Mouse (Mus musculus): ENCODE measurements around the gene Zscan12.
A peak's percentile ranks its signal among the peaks of the same experiment; 100 is the strongest.

Zscan12 gene

GRCm38 (mm10) chr13:21402287-21402846 lies 39.7 kb downstream of the Zscan12 start, which contains the start of gene Zkscan3:
Gene Zkscan3, minus strand, starts transcription at chr13:21402755.
- peak; percentile 76 for DNase-seq (ENCODE audit: low spot score)

DNA sequence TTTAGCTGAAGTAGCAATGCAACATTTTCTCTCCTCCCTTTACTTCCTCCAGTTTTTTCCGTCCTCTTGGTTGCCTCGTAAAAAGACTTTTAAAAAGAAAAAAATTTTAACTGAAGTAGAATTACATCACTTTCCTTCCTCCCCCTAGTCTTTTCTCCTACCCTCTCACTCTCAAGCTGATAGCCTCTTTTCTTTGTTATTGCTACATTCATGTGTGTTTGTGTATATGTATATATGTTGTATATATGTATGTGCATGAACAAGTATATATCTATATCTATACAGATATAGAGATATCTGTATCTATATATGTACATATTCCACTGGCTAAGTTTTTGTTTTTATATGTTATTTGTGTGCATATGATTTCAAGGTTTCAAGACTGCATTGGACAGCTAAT lies 40.2 kb downstream of the Zscan12 start:
- DNase-seq (ENCODE audit: low spot score) = no peak

DNA sequence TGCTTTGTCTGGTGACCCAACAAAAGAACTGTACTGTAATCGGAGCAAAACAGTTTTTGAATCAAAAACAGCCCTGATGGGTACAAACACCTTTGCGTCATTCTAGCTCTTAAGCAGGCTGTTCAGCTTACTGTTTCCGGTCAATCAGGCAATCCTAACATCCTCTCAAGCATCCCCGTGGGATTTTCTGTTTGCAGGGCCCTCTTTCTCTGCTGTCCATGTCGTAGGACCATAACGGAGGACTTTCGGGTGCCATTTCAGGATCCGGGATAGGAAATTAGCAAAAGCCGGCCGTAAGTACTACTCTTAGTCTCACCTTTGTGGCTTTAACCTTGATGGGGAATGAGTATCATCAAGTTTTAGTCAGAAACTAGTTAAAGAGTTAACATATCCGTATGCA lies 44.7 kb downstream of the Zscan12 start:
- no peak for DNase-seq (ENCODE audit: low spot score)

GRCm38 (mm10) chr13:21407969-21408804 lies 45.6 kb downstream of the Zscan12 start:
- DNase-seq (ENCODE audit: low spot score) = peak; percentile 29

DNA sequence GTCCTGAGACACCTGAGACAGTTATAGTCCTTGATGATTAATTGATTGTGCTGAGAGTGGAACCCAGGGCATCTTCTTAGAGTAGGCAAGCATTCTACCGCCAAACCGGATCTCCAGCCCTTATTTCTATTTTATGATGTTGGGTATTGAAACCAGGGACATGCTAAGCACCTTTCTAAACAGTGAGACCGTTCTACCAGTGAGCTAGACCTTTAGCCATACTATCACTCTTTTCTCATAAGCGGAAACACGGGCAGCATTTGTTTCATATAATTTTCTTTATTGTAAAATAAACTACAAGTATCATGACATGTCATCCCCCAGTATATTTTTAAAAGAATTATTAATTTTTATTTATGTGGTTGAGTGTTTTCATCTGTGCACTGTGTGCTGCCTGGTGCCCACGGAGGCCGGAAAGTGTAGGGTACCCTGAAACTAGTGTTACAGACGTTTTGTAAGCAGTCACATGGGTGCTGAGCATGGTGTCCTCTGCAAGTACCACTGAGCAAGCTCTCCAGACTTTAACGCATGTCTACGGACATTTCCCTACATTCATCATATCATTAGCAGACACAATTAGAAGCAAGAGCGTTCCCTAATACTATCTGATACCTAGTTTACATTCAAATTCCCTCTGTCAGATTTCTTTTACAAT lies 46.3 kb downstream of the Zscan12 start:
- no peak for DNase-seq (ENCODE audit: low spot score)

DNA sequence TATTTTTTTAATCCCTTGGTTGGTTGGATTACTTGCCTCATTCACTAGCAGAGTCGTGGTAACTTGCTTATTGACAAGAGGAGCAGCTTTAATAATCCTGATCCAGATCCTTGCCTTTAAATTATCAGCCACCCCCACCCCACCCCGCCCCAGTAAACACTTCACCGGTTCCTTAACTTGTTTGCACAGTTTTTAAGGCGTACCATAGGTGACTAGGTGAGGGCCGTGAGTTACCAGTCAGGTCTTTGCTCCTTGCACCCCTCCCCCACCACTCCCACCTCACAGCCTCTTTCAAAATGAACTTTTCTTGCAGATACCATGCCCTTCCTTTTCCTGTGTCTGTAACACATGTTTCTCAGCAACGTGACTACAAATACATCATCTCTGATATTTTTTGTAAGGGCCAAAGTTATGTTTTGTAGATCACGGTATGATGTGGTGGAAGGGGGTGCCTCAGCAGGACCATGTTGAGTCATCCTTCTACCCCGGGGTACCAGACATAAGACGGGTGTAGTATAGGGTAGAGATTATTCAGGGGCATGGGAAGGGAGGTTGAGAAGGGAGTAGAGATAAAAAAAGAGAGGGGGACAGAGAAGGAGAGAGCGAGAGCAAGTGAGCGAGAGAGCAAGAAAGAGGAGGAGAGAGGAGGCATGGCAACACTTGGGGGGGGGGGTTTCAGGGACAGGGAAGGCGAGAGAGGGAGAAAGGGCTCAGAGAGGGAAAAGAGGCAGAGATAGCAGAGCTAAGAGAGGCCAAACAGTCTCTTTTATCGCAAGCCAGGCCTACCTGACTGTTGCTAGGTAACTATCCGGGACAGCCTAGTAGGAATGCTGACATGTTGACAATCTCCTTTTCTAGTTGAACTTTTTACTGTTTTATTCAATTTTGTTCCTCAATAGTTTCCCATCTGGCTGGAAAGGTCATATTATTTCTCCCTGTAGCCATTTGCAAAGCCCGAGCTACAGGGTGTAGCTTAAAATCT lies 51.9 kb downstream of the Zscan12 start:
- no peak for DNase-seq (ENCODE audit: low spot score)

- no peak for DNase-seq (ENCODE audit: low spot score)
Measured at GRCm38 (mm10) chr13:21415266-21415665, 52.6 kb downstream of the Zscan12 start.

DNA sequence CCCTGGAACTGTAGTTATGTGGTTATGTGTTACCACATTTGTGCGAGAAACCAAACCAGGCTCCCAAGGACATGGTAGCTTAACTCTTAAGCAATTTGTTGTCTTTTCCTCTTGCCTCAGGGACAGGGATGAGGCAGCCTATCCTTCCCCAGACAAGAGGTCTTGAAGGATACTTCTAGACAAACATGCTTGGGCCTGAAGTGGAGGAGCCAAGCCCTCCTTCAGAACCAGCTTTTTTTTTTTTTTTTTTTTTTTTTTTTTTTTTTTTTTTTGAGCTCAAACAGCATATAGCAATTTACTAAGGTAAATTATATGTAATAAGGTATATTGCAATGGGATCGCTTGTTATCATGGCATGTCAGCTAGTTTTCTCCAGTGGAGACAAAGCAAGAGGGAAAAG lies 53.1 kb downstream of the Zscan12 start:
- DNase-seq (ENCODE audit: low spot score) = no peak

- DNase-seq (ENCODE audit: low spot score) = no peak
Measured at GRCm38 (mm10) chr13:21417298-21418010, 54.8 kb downstream of the Zscan12 start.

GRCm38 (mm10) chr13:21418865-21419264 lies 56.2 kb downstream of the Zscan12 start:
- no peak for DNase-seq (ENCODE audit: low spot score)

Data from spleen, adult 12 weeks (tissue).